Mouse (Mus musculus) E14TG2a.4 (cell line): ENCODE measurements around the gene Ndrg3.

ENCODE experiments used
- CTCF ChIP-seq: conservative IDR thresholded peaks from 2 replicates; pipeline ENCODE4 v1.5.1; 2014; ENCODE audit warnings: low read length
- NANOG ChIP-seq: IDR thresholded peaks from 2 replicates; pipeline ENCODE4 v1.6.1; 2014; ENCODE audit warnings: borderline replicate concordance, low read length, mixed read lengths
- POU5F1 ChIP-seq: IDR thresholded peaks from 2 replicates; pipeline ENCODE4 v1.6.1; 2014; ENCODE audit warnings: low read length, borderline replicate concordance

GRCm38 (mm10) chr2:156987316-156987715 lies 4.5 kb downstream of the Ndrg3 start:
- TF ChIP-seq CTCF (no peak), POU5F1 (no peak), NANOG (no peak)
